Mouse (Mus musculus): ENCODE data around the gene Zfp235.

GRCm38 (mm10) chr7:24116655-24117054, 17.3 kb upstream of the Zfp235 start:
- TF ChIP-seq POLR2A (IDR thresholded peaks at IDR 0.05; ENCODE audit: extremely low read depth, insufficient read depth, low read length) (no peak), CTCF (IDR thresholded peaks at IDR 0.05; ENCODE audit: low read depth, low read length) (no peak)

All from liver, adult 2 months (tissue).